Mouse (Mus musculus) thymus, adult 2 months (tissue): ENCODE data around the gene Dock11. TPM values are rescaled to one million over a fixed set of nuclear protein-coding genes. Genes with fewer than 3 reads are reported as not detected.

ENCODE experiments used
- DNase-seq: peaks from one replicate; pipeline ENCODE4 v3.0.0; 2021
- H3K27ac ChIP-seq: fragments of 200-500 bp; 2 replicates; pipeline ENCODE4 v1.5.1; 2012; ENCODE audit warnings: low read length, control low read depth; ENCODE audit not compliant: control insufficient read depth, insufficient read depth
- H3K27me3 ChIP-seq: fragments of 200-500 bp; 2 replicates; pipeline ENCODE4 v1.6.1; 2012; ENCODE audit warnings: mild to moderate bottlenecking, low read length, moderate library complexity, mixed read lengths; ENCODE audit not compliant: control insufficient read depth, insufficient read depth
- H3K36me3 ChIP-seq: fragments of 200-500 bp; 2 replicates; pipeline ENCODE4 v1.6.1; 2012; ENCODE audit warnings: mild to moderate bottlenecking, low read length, moderate library complexity; ENCODE audit not compliant: control insufficient read depth, insufficient read depth
- H3K4me1 ChIP-seq: fragments of 200-500 bp; replicated peaks from 2 replicates; pipeline ENCODE4 v1.6.1; 2012; ENCODE audit warnings: low read length; ENCODE audit not compliant: control insufficient read depth, insufficient read depth
- H3K4me3 ChIP-seq: fragments of 200-500 bp; 2 replicates; pipeline ENCODE4 v1.5.1; 2012; ENCODE audit warnings: mild to moderate bottlenecking, low read length, control low read depth, moderate library complexity; ENCODE audit not compliant: control insufficient read depth, insufficient read depth
- CTCF ChIP-seq: fragments of 200-500 bp; IDR thresholded peaks from 2 replicates; pipeline ENCODE4 v1.5.1; 2012; ENCODE audit warnings: mild to moderate bottlenecking, control low read depth, low read length, moderate library complexity, borderline replicate concordance; ENCODE audit not compliant: control insufficient read depth, poor library complexity, insufficient read depth; ENCODE audit errors: extremely low read depth
- POLR2A ChIP-seq: fragments of 200-500 bp; IDR thresholded peaks from 2 replicates; pipeline ENCODE4 v1.6.1; 2012; ENCODE audit warnings: mild to moderate bottlenecking, low read length, control low read depth, moderate library complexity; ENCODE audit not compliant: control insufficient read depth, poor library complexity, insufficient read depth; ENCODE audit errors: extremely low read depth
- WGBS: fragments of 180-500 bp; shearing (Covaris S2); methylation state at CpG from one replicate; pipeline ENCODE4 v1.1.7; 2018; 5-methylcytosine and 5-hydroxymethylcytosine counted together
- polyA plus RNA-seq: library from polyadenylated mRNA; depleted of rRNA; stranded (reverse); fragments of >200 nt; gene quantifications from 2 replicates; pipeline ENCODE4 v1.2.3, GENCODE M21; 2012

Gene Dock11
- polyA plus RNA-seq, 1 experiment, result 11.0 TPM

DNA sequence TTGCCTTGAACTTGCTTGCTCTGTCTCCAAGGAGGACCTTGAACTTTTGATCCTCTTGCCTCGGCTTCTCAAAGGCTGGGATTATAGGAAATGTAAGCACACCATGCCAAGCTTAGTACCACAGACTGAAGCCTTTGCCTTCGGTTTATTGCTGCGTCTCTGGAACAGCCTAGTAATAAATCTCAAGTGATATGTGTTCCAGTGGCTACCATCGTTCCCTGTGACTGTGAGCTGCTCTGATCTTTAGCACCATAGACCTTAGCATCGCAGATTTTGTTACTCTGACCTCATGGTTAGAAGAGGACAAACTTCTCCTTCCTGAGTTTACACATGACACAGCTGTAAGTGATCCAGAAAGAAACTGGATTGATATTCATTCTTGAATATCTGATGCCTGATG, 142.5 kb downstream of the Dock11 start:
- no peak for DNase-seq
- H3K27ac ChIP-seq, result no peak overlapping the region
- H3K4me3 ChIP-seq, result no peak overlapping the region
- 99% methylated on average over 5 of the region's 5 CpGs for WGBS
- peaks cover 10% of the 10 kb centered on the region for H3K36me3 ChIP-seq
- H3K4me1 ChIP-seq, result no peaks in the 10 kb centered on the region
- no peaks in the 10 kb centered on the region for H3K27me3 ChIP-seq
- TF ChIP-seq POLR2A, result no peak
- TF ChIP-seq CTCF, result no peak

- no peak overlapping the region for H3K27ac ChIP-seq
- 86% methylated on average over 8 of the region's 8 CpGs for WGBS
Observed at GRCm38 (mm10) chrX:36034045-36034444, 145.4 kb downstream of the Dock11 start.

DNA sequence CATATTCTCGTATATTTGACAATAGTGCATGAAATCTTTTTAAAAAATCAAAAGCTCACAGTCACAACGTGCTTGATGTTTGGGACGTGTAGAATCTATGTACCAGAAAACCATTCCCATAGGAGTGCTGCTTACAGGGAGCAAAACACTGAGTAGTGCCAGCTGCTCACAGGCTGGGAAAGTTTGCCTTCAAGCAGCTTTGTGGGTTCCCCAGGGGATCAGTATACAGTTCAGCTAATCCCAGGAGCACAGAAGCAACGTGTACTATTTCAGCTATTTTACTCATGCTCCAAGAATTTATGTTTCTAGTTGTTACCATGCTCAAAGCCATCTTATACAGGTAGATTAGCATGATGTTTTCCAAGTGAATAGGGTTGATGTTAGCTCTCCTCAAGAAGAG, 157.1 kb downstream of the Dock11 start:
- Histone ChIP-seq H3K4me1 (no peaks in the 10 kb centered on the region), H3K4me3 (no peak overlapping the region), H3K27me3 (no peaks in the 10 kb centered on the region), H3K27ac (no peak overlapping the region), H3K36me3 (peaks cover 17% of the 10 kb centered on the region; the same call in 1 of the 2 replicates)
- no peak for TF ChIP-seq POLR2A
- no peak for TF ChIP-seq CTCF
- DNase-seq, result no peak
- WGBS, result 92% methylated on average over 4 of the region's 4 CpGs

More at GRCm38 (mm10) chrX:36034045-36034444, 145.4 kb downstream of the Dock11 start:
- Histone ChIP-seq H3K4me3 (no peak overlapping the region), H3K27me3 (no peaks in the 10 kb centered on the region), H3K36me3 (peaks cover 24% of the 10 kb centered on the region), H3K4me1 (no peaks in the 10 kb centered on the region)
- DNase-seq, result no peak
- no peak for TF ChIP-seq CTCF
- no peak for TF ChIP-seq POLR2A

- 0 out of 2 replicates have a peak, but pooled peaks cover 16% of the 10 kb centered on the region for H3K36me3 ChIP-seq
- WGBS, result 90% methylated on average over 1 of the region's 1 CpGs
- no peak overlapping the region for H3K4me3 ChIP-seq
- no peaks in the 10 kb centered on the region for H3K27me3 ChIP-seq
- DNase-seq, result no peak
- H3K4me1 ChIP-seq, result no peaks in the 10 kb centered on the region
- TF ChIP-seq CTCF (no peak), POLR2A (no peak)
- H3K27ac ChIP-seq, result no peak overlapping the region
Observed at GRCm38 (mm10) chrX:36047451-36047850, 158.8 kb downstream of the Dock11 start.

- no peak overlapping the region for H3K4me3 ChIP-seq
- TF ChIP-seq POLR2A (no peak), CTCF (no peak)
- H3K27me3 ChIP-seq, result no peaks in the 10 kb centered on the region
- no peaks in the 10 kb centered on the region for H3K4me1 ChIP-seq
- no peak for DNase-seq
- peaks cover 8% of the 10 kb centered on the region; the same call in 1 of the 2 replicates for H3K36me3 ChIP-seq
- H3K27ac ChIP-seq, result no peak overlapping the region
Observed at GRCm38 (mm10) chrX:36050312-36050711, 161.7 kb downstream of the Dock11 start.

- H3K4me3 ChIP-seq, result no peak overlapping the region
- DNase-seq, result no peak
- H3K4me1 ChIP-seq, result no peaks in the 10 kb centered on the region
- no peak overlapping the region for H3K27ac ChIP-seq
- H3K36me3 ChIP-seq, result 0 out of 2 replicates have a peak, but pooled peaks cover 4% of the 10 kb centered on the region
- 98% methylated on average over 2 of the region's 2 CpGs for WGBS
- H3K27me3 ChIP-seq, result no peaks in the 10 kb centered on the region
- TF ChIP-seq POLR2A (no peak), CTCF (no peak)
Observed at GRCm38 (mm10) chrX:36073997-36074396, 185.4 kb downstream of the Dock11 start.

GRCm38 (mm10) chrX:36077164-36077563, 188.5 kb downstream of the Dock11 start:
- H3K27ac ChIP-seq, result no peak overlapping the region
- H3K36me3 ChIP-seq, result 0 out of 2 replicates have a peak, but pooled peaks cover 4% of the 10 kb centered on the region
- WGBS, result 91% methylated on average over 4 of the region's 4 CpGs
- no peaks in the 10 kb centered on the region for H3K27me3 ChIP-seq
- TF ChIP-seq POLR2A (no peak), CTCF (no peak)
- no peak overlapping the region for H3K4me3 ChIP-seq
- H3K4me1 ChIP-seq, result no peaks in the 10 kb centered on the region
- DNase-seq, result no peak
